Mouse (Mus musculus) cerebellum, adult 2 months (tissue): Measurements from ENCODE around the gene Pcolce.

Experiments used
- CTCF ChIP-seq: fragments of 200-500 bp; IDR thresholded peaks from 2 replicates; pipeline ENCODE4 v1.5.1; 2011; ENCODE audit warnings: low read depth, mild to moderate bottlenecking, control low read depth, low read length, moderate library complexity, borderline replicate concordance; ENCODE audit not compliant: insufficient read depth
- POLR2A ChIP-seq: fragments of 200-500 bp; IDR thresholded peaks from 2 replicates; pipeline ENCODE4 v1.6.1; 2011; ENCODE audit warnings: low read length, control low read depth, borderline replicate concordance; ENCODE audit not compliant: insufficient read depth

GRCm38 (mm10) chr5:137628498-137629305 lies 15.1 kb upstream of the Pcolce start, which contains the start of the genes Fbxo24, Lrch4 and Gm20605:
- no peak for TF ChIP-seq CTCF
- TF ChIP-seq POLR2A = peak; percentile 96
